Comparison of ENCODE assay signal across 8 mouse cellular contexts in the genomic region with DNA sequence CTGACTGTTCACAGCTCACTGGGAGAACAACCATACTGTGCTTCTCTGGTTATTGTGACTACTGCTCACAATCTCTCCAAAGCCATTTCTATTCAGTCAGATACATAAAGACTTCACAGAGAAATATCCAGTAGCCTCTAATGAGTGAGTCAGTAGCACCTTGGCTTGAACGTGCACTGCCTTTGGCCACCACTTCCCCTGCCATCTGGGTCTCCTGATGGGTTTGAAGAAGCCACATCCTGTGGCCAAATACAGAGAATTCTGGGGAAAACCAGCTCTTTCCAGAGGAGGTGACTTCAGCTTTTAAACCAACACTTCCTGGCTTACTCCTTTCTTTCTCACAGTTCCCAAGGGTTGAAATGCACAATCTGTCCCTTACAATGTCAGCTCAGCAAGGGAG.
"Had no signal": no experiment of that assay in that cellular context is flagged by ENCODE, and none has a peak within 500 bp of the region (broad histone marks: within the 10 kb centered on the region; RNA-seq: fewer than 3 reads in every experiment).

No protein-coding gene starts in this region.

- H3K27ac ChIP-seq: limb, embryonic 13.5 days; liver, embryonic 14.5 days; midbrain, embryonic 13.5 days had no signal

- DNase-seq: kidney, postnatal 10 days; left cerebral cortex, postnatal 4 days; lung, adult 18-20 months; right cerebral cortex, postnatal 14 days; thymus, postnatal 36 days had no signal

- H3K4me3 ChIP-seq: limb, embryonic 13.5 days; midbrain, embryonic 13.5 days had no signal

- H3K9ac ChIP-seq: limb, embryonic 13.5 days; liver, embryonic 14.5 days; midbrain, embryonic 13.5 days had no signal

- H3K27me3 ChIP-seq: limb, embryonic 13.5 days; midbrain, embryonic 13.5 days had no signal

- ATAC-seq: midbrain, embryonic 13.5 days had no signal

- H3K4me2 ChIP-seq: limb, embryonic 13.5 days; midbrain, embryonic 13.5 days had no signal
